Mouse (Mus musculus) testis, adult 2 months (tissue): ENCODE data around the gene Slc16a11.

ENCODE experiments used
- CTCF ChIP-seq: fragments of 200-500 bp; IDR thresholded peaks from 2 replicates; pipeline ENCODE4 v1.5.1; 2012; ENCODE audit warnings: low read depth, mild to moderate bottlenecking, inconsistent platforms, low read length, moderate library complexity; ENCODE audit not compliant: control insufficient read depth, insufficient read depth, insufficient replicate concordance
- POLR2A ChIP-seq: fragments of 200-500 bp; IDR thresholded peaks from 2 replicates; pipeline ENCODE4 v1.6.1; 2012; ENCODE audit warnings: low read depth, mild to moderate bottlenecking, inconsistent platforms, low read length, moderate library complexity; ENCODE audit not compliant: control insufficient read depth

GRCm38 (mm10) chr11:70174491-70174890, 38.1 kb upstream of the Slc16a11 start:
- no peak for TF ChIP-seq CTCF
- TF ChIP-seq POLR2A: no peak
